Mouse (Mus musculus) intestine, embryonic 16.5 days (tissue): ENCODE data around the gene Sema6d. TPM values are rescaled to one million over a fixed set of nuclear protein-coding genes. Genes with fewer than 3 reads are reported as not detected.

Experiments
- ATAC-seq: fragments of 200-750 bp; cut with Nextera tagmentation; 2 replicates; pipeline ENCODE4 v1.8.0; 2017; ENCODE audit warnings: moderate TSS enrichment, moderate library complexity
- H3K27ac ChIP-seq: fragments of 300-500 bp; sonication (generic); 2 replicates; pipeline ENCODE4 v1.5.1; 2014; ENCODE audit warnings: mild to moderate bottlenecking, low read length
- H3K27me3 ChIP-seq: fragments of 300-500 bp; sonication (generic); replicated peaks from 2 replicates; pipeline ENCODE4 v1.6.1; 2014; ENCODE audit warnings: low read length, control low read depth, mixed read lengths; ENCODE audit not compliant: control insufficient read depth, insufficient read depth
- H3K36me3 ChIP-seq: fragments of 300-500 bp; sonication (generic); 2 replicates; pipeline ENCODE4 v1.6.1; 2014; ENCODE audit warnings: low read length, control low read depth; ENCODE audit not compliant: control insufficient read depth, insufficient read depth
- H3K4me1 ChIP-seq: fragments of 300-500 bp; sonication (generic); 2 replicates; pipeline ENCODE4 v1.6.1; 2014; ENCODE audit warnings: low read length, control low read depth, mixed read lengths; ENCODE audit not compliant: control insufficient read depth, insufficient read depth
- H3K4me2 ChIP-seq: fragments of 300-500 bp; sonication (generic); 2 replicates; pipeline ENCODE4 v1.6.1; 2014; ENCODE audit warnings: low read depth, low read length, control low read depth
- H3K4me3 ChIP-seq: fragments of 300-500 bp; sonication (generic); 2 replicates; pipeline ENCODE4 v1.5.1; 2014; ENCODE audit warnings: mild to moderate bottlenecking, low read length
- H3K9ac ChIP-seq: fragments of 300-500 bp; sonication (generic); 2 replicates; pipeline ENCODE4 v1.6.1; 2014; ENCODE audit warnings: low read depth, low read length
- H3K9me3 ChIP-seq: fragments of 300-500 bp; sonication (generic); 2 replicates; pipeline ENCODE4 v1.6.1; 2016; ENCODE audit warnings: low read length, control low read depth; ENCODE audit not compliant: control insufficient read depth
- WGBS: fragments of 180-500 bp; shearing (Covaris S2); extraction: QIAGEN DNeasy Blood & Tissue Kit; methylation state at CpG from one replicate; pipeline ENCODE4 v1.1.7; 2014; 5-methylcytosine and 5-hydroxymethylcytosine counted together
- polyA plus RNA-seq: library from polyadenylated mRNA; unstranded; fragments of >200 nt; fragmentation: Nextera tagmentation; extraction: Ambion mirVana; gene quantifications from 2 replicates; pipeline ENCODE4 v1.2.1, GENCODE M21; 2015

The Sema6d gene
- polyA plus RNA-seq, 1 experiment from 2014 or later = 10.9 TPM

DNA sequence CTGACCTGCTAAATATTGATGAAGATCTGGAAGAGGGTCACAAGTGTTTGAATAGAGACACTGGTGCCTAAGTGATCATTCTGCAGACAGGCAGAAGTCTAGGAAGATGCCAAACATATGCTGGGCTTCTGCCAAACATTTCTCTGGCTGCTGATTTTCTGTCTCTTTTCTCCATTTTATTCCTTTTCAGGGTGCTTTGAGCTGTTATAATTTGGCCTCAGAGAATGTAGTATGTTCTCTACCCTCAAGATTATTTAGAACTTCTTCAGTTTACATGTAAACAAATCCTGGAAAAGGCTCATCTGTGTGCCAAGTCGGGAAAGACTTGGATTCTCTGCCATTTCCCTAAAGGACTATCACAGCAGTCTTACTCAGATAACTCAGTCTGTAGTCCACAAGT, 406.0 kb downstream of the Sema6d start:
- no peak overlapping the region for H3K4me2 ChIP-seq
- no peak for ATAC-seq
- WGBS = 42% methylated on average over 1 of the region's 1 CpGs

DNA sequence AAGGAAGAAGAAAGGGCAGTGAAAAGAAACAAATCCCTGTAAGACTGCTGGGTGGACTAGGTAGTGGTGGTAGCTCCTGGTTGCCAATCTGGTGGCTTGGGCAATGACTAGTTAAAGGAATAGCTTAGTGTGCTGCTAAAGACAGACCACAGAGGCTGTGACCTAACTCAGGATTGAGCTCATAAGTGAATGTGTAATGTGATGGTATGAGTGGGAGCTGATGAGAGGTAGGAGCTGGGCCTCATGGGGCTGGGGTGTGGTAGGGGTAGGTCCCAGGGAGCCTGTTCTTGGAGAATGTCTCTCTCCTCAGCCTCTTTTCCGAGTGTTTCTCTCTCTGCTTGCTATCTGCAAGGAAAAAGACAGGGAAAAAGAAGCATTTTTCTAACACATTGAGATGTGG, 409.9 kb downstream of the Sema6d start:
- H3K27me3 ChIP-seq = no peaks in the 10 kb centered on the region
- no peaks in the 10 kb centered on the region for H3K36me3 ChIP-seq
- no peak overlapping the region for H3K4me2 ChIP-seq
- no peak overlapping the region for H3K9ac ChIP-seq
- H3K4me1 ChIP-seq = no peaks in the 10 kb centered on the region
- H3K27ac ChIP-seq = no peak overlapping the region
- H3K4me3 ChIP-seq = no peak overlapping the region
- ATAC-seq = no peak
- no peaks in the 10 kb centered on the region for H3K9me3 ChIP-seq
- WGBS = 75% methylated on average over 1 of the region's 1 CpGs

More for the DNA sequence above, 406.0 kb downstream of the Sema6d start:
- Histone ChIP-seq H3K4me1 (no peaks in the 10 kb centered on the region), H3K27ac (no peak overlapping the region), H3K27me3 (no peaks in the 10 kb centered on the region), H3K9me3 (no peaks in the 10 kb centered on the region), H3K36me3 (no peaks in the 10 kb centered on the region), H3K4me3 (no peak overlapping the region), H3K9ac (no peak overlapping the region)

- H3K27me3 ChIP-seq = no peaks in the 10 kb centered on the region
- no peak overlapping the region for H3K9ac ChIP-seq
- H3K36me3 ChIP-seq = no peaks in the 10 kb centered on the region
- ATAC-seq = no peak
- H3K4me2 ChIP-seq = no peak overlapping the region
- H3K4me1 ChIP-seq = no peaks in the 10 kb centered on the region
- H3K27ac ChIP-seq = no peak overlapping the region
- no peak overlapping the region for H3K4me3 ChIP-seq
- WGBS = 57% methylated on average over 4 of the region's 4 CpGs
- no peaks in the 10 kb centered on the region for H3K9me3 ChIP-seq
These were observed 416.2 kb downstream of the Sema6d start for GRCm38 (mm10) chr2:124505784-124506489.

DNA sequence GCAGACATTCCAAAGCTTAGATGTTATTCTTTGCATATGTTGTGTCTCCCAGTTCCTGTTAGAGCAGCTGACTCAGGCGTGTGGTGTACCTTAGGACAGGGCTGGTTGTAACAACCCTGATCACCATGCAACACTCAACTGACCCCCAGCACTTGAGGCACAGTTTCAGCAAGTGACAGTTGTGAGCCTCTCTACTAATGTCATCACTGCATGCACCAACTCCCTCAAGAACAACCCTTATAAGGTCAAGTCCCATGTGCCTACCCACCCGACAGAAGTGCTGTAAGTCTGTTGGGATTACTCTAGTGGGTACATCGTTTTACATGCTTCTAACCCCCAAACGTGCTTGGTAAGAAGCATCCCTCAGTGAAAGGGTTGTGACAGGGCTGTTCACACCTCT, 418.0 kb downstream of the Sema6d start:
- 76% methylated on average over 4 of the region's 4 CpGs for WGBS
- H3K4me2 ChIP-seq = no peak overlapping the region

GRCm38 (mm10) chr2:124509479-124509878, 419.7 kb downstream of the Sema6d start:
- H3K27me3 ChIP-seq = no peaks in the 10 kb centered on the region
- H3K9me3 ChIP-seq = no peaks in the 10 kb centered on the region
- H3K36me3 ChIP-seq = no peaks in the 10 kb centered on the region
- 86% methylated on average over 6 of the region's 6 CpGs for WGBS
- H3K27ac ChIP-seq = no peak overlapping the region
- no peak overlapping the region for H3K9ac ChIP-seq
- no peak for ATAC-seq
- no peaks in the 10 kb centered on the region for H3K4me1 ChIP-seq
- no peak overlapping the region for H3K4me3 ChIP-seq
- H3K4me2 ChIP-seq = no peak overlapping the region

More for the DNA sequence above, 418.0 kb downstream of the Sema6d start:
- Histone ChIP-seq H3K9ac (no peak overlapping the region), H3K36me3 (no peaks in the 10 kb centered on the region), H3K9me3 (no peaks in the 10 kb centered on the region), H3K4me3 (no peak overlapping the region), H3K27me3 (no peaks in the 10 kb centered on the region), H3K4me1 (no peaks in the 10 kb centered on the region), H3K27ac (no peak overlapping the region)
- ATAC-seq = no peak

DNA sequence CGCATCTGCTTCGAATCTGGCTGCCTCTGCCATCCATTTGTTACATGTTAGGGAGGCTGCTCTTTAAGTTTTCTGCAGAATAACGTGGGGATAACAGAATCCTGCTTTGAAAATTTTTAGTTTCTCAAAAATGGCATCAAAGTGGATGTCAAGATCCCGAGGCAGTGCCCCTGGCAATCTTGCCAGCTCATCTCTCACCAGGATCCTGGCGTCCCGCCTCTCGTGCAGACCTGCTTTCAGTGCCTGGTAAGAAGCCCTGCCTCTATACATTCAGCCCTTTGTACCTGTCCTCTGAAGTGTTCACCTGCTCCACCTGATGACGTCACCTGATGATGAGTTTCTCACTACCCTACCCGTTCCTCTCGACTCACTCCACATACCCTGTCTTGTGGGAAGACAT, 422.1 kb downstream of the Sema6d start:
- no peaks in the 10 kb centered on the region for H3K9me3 ChIP-seq
- H3K27me3 ChIP-seq = no peaks in the 10 kb centered on the region
- no peaks in the 10 kb centered on the region for H3K36me3 ChIP-seq
- no peak overlapping the region for H3K9ac ChIP-seq
- H3K27ac ChIP-seq = no peak overlapping the region
- no peak overlapping the region for H3K4me2 ChIP-seq
- whole genome bisulfite sequencing = 85% methylated on average over 10 of the region's 10 CpGs
- no peak overlapping the region for H3K4me3 ChIP-seq
- ATAC-seq = no peak
- H3K4me1 ChIP-seq = no peaks in the 10 kb centered on the region

GRCm38 (mm10) chr2:124522426-124522825, 432.7 kb downstream of the Sema6d start:
- Histone ChIP-seq H3K9me3 (no peaks in the 10 kb centered on the region), H3K36me3 (no peaks in the 10 kb centered on the region), H3K27me3 (no peaks in the 10 kb centered on the region), H3K27ac (no peak overlapping the region), H3K4me2 (no peak overlapping the region), H3K9ac (no peak overlapping the region), H3K4me1 (no peaks in the 10 kb centered on the region), H3K4me3 (no peak overlapping the region)
- no peak for ATAC-seq
- 64% methylated on average over 3 of the region's 3 CpGs for WGBS

DNA sequence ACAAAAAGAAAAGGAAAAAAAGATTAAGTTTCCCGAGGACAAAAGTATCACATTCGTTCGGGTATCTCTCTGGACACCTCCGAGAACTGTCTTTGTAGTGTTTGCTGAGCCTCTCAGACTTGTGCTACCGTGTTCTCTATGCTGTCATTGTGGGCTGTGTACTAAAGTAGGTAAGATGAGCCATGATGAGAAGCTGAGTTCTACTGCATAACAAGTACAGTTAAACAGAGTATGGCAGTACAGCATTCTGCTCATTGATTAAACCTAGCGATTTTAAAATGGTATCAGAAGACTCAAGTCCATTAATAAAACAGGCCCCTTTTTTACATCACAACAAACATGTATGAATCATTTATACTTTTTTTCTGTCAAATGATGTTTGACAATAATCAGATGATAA, 433.9 kb downstream of the Sema6d start:
- Histone ChIP-seq H3K9me3 (no peaks in the 10 kb centered on the region), H3K4me1 (no peaks in the 10 kb centered on the region), H3K4me3 (no peak overlapping the region), H3K9ac (no peak overlapping the region), H3K36me3 (no peaks in the 10 kb centered on the region), H3K27ac (no peak overlapping the region), H3K27me3 (no peaks in the 10 kb centered on the region), H3K4me2 (no peak overlapping the region)
- 88% methylated on average over 6 of the region's 6 CpGs for WGBS
- ATAC-seq = no peak

DNA sequence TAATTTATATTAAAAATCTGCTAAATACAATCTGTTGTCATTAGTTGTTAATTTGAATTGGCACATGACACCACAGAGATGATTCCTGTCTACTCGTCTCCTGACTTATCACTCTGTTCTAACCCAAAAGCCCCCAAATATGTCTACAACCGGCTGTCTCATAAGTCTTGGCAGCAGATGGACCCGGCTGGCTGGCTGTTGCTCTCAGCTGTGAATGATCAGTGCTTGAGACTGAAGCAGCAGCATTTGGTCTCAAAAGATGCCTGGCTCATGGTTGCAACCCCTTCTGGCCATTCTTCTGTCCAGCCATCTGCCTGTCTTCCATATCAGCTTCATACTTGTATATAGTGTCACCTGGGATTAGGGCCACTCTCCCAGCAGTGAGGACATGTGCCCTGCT, 434.4 kb downstream of the Sema6d start:
- no peak for ATAC-seq
- Histone ChIP-seq H3K36me3 (no peaks in the 10 kb centered on the region), H3K4me1 (no peaks in the 10 kb centered on the region), H3K9me3 (no peaks in the 10 kb centered on the region), H3K27me3 (no peaks in the 10 kb centered on the region), H3K4me3 (no peak overlapping the region), H3K4me2 (no peak overlapping the region), H3K27ac (no peak overlapping the region), H3K9ac (no peak overlapping the region)
- WGBS = 73% methylated on average over 3 of the region's 3 CpGs

GRCm38 (mm10) chr2:124527641-124528040, 437.9 kb downstream of the Sema6d start:
- ATAC-seq = no peak
- H3K27ac ChIP-seq = no peak overlapping the region
- no peaks in the 10 kb centered on the region for H3K36me3 ChIP-seq
- no peaks in the 10 kb centered on the region for H3K9me3 ChIP-seq
- H3K4me3 ChIP-seq = no peak overlapping the region
- H3K9ac ChIP-seq = no peak overlapping the region
- H3K27me3 ChIP-seq = no peaks in the 10 kb centered on the region
- WGBS = 83% methylated on average over 3 of the region's 3 CpGs
- no peaks in the 10 kb centered on the region for H3K4me1 ChIP-seq
- no peak overlapping the region for H3K4me2 ChIP-seq
